ENCODE assay signal across 12 mouse cellular contexts in genomic region chr3:104356106-104356505, GRCm38 (mm10).
"Had no signal": no experiment of that assay in that cellular context is flagged by ENCODE, and none has a peak within 500 bp of the region (broad histone marks: within the 10 kb centered on the region; RNA-seq: fewer than 3 reads in every experiment).

No protein-coding gene starts in this region.

- DNase-seq: kidney, postnatal 14 days; lung, embryonic 14.5 days; lung, postnatal 10 days; right cerebral cortex, postnatal 14 days; thymus, postnatal 36 days had no signal

- H3K9me3 ChIP-seq: limb, embryonic 15.5 days; liver, embryonic 12.5 days; megakaryocyte, embryonic 14.5 days had no signal

- H3K27me3 ChIP-seq: limb, embryonic 15.5 days; liver, embryonic 12.5 days had no signal

- H3K27ac ChIP-seq: left cerebral cortex, adult 2 months; limb, embryonic 15.5 days; liver, embryonic 12.5 days; macrophage had no signal

- H3K4me1 ChIP-seq: megakaryocyte, embryonic 14.5 days had no signal

- H3K4me3 ChIP-seq: left cerebral cortex, adult 2 months; limb, embryonic 15.5 days; liver, embryonic 12.5 days; megakaryocyte, embryonic 14.5 days had no signal

- H3K36me3 ChIP-seq: limb, embryonic 15.5 days; liver, embryonic 12.5 days had no signal

- H3K4me2 ChIP-seq: limb, embryonic 15.5 days; liver, embryonic 12.5 days; lung, embryonic 14.5 days; midbrain, embryonic 11.5 days had no signal

- H3K9ac ChIP-seq: limb, embryonic 15.5 days; liver, embryonic 12.5 days; lung, embryonic 14.5 days had no signal

- ATAC-seq: liver, embryonic 12.5 days; midbrain, embryonic 16.5 days had no signal
